Mouse (Mus musculus) 3T3-L1 (cell line): ENCODE measurements around the gene Rcl1.
A peak's percentile ranks its signal among the peaks of the same experiment; 100 is the strongest.

ENCODE experiments used
- DNase-seq: peaks from one replicate; pipeline ENCODE4 v3.0.0-alpha.2; 2015; ENCODE audit warnings: low read depth, low spot score

The Rcl1 gene

DNA sequence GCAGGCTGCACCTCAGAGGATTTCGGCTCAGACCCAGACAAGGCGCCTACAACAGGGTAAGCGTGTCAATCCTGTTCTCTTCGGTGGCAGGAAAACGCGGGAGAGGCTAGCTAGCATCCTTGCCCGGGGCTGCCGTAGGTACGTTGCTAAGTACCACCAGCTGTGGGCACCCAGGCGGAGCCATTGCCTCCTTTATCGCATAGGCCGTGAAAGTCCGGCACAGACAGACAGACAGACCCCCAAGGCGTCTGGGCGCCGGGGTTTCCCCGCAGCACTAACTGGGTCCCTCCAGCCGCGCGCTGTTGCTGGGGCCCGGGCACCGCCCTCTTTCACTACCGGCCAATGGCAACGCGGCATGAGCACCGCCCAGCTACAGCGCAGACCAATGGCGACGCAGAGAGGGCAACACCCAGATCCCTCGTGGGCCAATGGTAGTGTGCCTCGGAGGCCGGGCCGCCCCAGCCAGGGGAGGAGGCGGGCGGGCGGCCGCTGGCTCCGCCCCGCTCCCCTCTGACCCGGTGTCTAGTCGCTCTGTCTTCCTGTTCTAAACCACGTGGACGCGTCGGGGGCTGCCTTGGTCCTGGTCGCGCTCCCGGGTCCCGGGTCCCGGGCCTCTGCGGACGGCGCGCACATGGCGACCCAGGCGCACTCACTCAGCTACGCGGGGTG is at the start of gene Rcl1:
Gene Rcl1 (plus strand): TSS at position 502 of the 669 bp plus-strand sequence.
- peak; percentile 98 for DNase-seq

DNA sequence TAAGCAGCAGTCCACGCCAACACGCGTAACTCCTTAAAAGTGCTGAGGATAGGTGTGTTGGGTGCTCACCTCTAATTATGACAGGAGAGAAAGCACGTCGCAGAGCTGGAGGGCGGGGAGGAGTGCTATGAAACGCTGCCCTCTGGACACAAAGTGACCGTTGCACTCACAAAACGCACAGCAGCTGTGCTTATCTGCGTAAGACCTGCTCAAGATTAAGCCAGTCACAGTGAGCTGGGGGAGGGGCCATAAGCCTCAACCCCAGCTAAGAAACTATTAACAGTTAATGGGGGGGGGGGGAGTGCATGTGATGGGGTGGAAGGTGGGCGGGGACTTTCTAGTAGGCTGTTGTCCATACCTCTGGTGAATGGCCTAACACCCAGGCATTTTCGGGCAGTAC is 48.4 kb upstream of the Rcl1 start:
- no peak for DNase-seq

- no peak for DNase-seq
Measured at GRCm38 (mm10) chr19:29054594-29054993, 46.6 kb upstream of the Rcl1 start.

- DNase-seq, result no peak
Measured at GRCm38 (mm10) chr19:29055469-29055868, 45.7 kb upstream of the Rcl1 start.

DNA sequence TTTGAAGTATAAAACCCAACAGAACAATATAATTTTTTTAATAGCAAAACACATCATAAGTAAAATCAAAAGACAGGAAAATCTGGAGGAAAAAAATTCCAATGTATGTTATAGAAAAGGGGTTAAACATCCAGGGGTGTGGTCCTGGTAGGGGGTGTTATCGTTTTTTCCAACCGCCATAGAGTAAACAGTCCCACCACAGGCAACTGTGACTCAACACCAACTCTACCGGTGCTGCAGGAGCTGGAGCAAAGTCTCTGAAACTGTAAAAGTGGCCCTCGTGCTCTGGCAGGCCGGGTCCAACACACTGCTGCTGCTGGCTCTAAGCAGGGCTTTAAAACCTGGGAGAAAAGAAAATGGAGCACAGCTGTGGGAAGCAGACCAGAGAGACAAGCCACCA is 42.4 kb upstream of the Rcl1 start:
- no peak for DNase-seq

DNA sequence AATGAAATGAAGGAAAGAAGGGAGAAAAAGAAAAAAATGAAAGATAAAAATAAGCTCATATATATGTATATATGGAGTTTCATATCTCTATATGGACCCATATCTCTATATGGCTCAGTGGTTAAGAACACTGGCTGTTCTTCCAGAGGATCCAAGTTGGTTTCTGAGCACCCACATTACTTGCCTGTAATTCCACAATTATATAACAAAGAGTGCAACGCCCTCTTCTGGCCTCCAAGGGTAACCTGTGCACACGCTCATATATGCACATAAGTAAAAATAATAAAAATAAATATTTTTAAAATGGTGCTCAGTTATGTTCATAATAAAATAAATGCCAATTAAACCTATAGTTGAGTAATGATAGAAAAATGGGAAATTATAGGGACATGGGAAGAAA is 41.5 kb upstream of the Rcl1 start:
- no peak for DNase-seq

DNA sequence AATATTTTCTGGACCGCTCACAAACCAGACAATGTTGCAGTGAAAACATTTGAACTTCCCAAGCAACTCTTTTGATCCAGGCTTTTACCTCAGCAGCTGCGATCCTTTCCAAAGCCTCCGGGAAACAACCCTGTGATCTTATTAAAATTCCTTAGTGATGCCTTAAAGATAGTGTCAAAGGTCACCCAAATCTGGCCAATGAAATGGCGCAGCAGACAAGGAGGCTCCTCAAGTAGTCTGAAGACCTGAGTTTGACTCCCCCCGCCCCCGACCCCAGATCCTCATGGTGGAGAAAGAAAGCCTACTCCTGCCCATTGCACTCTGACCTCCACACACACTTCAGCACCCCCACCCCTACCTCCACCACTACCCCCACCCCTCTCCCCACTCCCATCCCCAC is 40.9 kb upstream of the Rcl1 start:
- no peak for DNase-seq

- no peak for DNase-seq
Measured at GRCm38 (mm10) chr19:29063009-29063408, 38.2 kb upstream of the Rcl1 start.

- peak; percentile 96 for DNase-seq
Measured at GRCm38 (mm10) chr19:29063577-29064363, 37.4 kb upstream of the Rcl1 start.

DNA sequence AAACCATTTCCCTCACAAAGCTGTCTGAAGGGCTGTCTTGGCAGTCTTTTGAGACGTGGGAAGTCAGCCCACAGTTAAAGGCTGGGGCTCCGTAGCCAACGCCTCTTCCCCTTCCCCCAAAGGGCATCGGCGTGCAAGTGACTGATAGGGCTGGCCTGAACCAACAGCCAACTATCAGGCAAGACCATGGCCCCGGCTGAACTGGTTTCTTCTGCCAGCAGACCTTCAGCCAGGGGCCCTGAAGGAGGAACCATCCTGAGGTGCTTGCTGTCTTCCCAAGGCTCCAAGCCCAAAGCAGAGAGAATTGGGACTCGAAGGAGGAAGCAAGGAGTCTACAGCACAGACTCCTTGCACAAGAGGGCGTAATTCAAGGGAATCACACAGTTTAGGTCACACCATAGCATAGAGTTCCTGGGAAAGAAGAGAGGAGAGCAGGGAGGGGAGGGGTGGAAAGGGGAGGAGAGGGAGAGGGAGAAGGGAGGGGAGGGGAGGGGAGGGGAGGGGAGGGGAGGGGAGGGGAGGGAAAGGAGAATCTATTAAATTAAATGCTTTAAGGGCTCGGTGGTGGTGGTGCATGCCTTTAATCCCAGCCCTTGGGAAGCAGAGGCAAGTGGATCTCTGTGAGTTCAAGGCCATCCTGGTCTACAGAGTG is 36.6 kb upstream of the Rcl1 start:
- no peak for DNase-seq

DNA sequence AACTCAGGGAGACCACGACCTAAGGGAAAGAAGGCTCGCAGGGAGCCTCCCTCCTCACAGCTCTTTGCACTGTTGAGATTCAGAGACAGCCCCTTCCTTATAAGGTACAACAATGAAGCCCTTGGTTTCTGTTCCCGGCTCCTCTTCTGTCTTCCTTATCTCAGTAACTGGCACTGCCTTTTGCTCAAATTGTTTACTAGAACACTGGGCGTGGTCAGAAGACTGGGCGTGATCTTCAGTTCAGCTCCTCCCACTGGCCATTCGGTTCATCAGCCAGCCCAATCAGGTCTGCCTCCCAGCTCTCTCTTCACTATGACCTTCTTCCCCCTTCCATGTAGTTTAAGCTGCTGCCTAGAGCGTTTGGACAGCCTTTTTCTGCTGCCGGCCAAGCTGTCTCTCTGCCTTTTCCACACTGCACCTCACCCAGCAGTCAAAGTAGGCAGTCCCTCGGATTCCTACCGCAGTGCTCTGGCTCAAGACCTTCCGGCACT is 34.1 kb upstream of the Rcl1 start:
- DNase-seq, result no peak

- no peak for DNase-seq
Measured at GRCm38 (mm10) chr19:29069195-29069594, 32.0 kb upstream of the Rcl1 start.

GRCm38 (mm10) chr19:29074802-29075201 is 26.4 kb upstream of the Rcl1 start:
- no peak for DNase-seq

GRCm38 (mm10) chr19:29088628-29089027 is 12.5 kb upstream of the Rcl1 start:
- no peak for DNase-seq

GRCm38 (mm10) chr19:29092194-29092593 is 9.0 kb upstream of the Rcl1 start:
- no peak for DNase-seq

- DNase-seq, result no peak
Measured at GRCm38 (mm10) chr19:29099106-29099505, 2.1 kb upstream of the Rcl1 start.

DNA sequence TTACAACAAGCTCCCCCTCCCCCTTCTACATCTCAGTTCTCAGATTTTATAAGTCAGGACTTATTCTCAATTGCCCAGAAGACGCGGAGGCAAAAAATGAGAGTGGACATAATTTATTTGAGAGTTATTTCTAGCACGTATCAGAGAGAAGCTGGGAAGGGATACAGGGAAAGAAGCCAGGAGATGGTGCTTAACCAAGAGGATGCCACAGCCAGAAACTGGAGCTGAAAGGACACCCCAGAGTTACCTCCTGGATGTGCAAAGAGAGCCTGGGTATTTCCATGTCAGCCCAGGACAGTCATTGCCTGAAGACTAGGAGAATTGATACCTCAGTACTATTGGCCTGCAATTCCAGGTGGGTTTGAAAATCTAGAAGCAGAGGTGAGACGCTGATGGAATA is 1.6 kb upstream of the Rcl1 start:
- DNase-seq, result no peak

DNA sequence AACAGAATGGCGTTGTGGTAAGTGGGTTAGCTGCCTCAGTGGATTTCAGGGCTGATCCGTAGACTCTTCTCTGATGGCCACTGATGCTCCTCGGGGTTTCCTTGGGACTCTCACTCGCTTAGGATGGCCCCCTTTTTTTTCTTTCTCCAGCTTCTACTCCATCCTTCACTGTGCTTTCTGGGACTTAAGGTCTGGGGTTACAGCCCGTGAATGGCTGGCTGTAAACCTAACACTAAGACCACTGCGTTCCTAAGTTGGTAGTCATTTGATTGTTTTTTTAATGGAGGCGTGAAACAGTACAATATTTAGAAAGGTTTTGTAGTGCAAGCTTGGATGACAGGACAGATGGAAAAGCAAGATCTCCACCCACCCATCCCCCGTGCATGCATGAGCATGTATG is 914 bp upstream of the Rcl1 start:
- DNase-seq, result no peak

DNA sequence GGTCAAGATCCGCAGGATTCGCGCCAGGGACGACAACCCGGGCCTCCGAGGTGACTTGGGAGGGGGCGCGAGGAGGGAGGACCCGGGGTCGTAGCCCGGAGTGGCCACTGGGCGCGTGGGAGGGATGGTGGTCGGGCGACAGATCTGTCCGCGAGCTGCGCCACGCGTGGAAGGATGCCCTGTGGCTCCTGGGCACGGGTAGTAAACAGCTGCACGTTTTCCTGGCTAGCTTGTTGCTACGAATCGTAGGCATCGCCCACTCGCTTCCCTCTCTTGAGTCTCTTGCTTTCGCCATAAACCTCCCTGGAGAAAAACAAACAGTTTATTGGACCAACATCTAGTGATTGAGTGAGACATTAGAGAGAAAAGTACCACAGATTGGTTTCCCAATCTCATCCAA is 416 bp downstream of the Rcl1 start:
- DNase-seq, result peak; percentile 62

GRCm38 (mm10) chr19:29102098-29102497 is 923 bp downstream of the Rcl1 start:
- peak; percentile 45 for DNase-seq

DNA sequence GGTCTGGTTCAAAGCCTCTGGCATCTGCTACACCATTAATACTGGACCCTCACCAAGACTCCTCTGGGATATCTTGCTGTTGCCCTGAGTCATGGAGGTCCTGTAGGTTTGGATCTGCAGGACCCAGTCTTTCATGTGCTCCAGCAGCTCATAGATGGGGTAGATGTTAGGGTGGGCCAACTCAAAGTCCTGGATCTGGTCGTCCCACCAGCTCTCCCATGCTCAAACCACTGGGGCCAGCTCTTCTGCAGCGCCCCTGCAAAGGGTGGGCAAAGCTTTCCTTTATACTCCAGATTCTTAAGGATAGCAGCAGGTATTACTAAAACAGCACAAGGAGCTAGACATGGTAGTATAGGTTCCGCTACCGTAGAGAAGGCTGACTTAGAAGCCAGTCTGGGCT is 4.6 kb downstream of the Rcl1 start:
- no peak for DNase-seq

DNA sequence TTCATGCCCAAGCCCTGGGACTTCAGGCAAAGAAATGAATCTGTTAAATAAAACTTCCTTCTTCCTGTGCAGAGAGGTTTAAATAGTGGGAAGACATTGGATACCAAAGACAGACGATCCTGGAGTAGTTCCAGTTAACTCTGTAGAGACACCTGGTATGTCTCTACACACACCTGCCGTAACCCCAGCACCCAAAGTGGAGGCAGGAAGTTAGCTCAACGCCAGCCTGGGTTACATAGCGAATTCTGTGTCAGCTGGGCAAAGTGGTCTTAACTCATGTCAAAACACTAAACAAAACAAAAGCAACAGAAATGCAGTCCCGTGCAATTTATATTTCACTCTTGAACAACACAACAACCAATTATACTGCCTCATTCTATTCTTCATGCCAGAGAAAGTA is 5.1 kb downstream of the Rcl1 start:
- no peak for DNase-seq

- DNase-seq, result no peak
Measured at GRCm38 (mm10) chr19:29112662-29113061, 11.5 kb downstream of the Rcl1 start.
